Mouse (Mus musculus) kidney, adult 11 months (tissue): ENCODE data around the gene Lrrc61.

Source experiments
- DNase-seq: peaks from one replicate; pipeline ENCODE4 v3.0.0; 2022

Gene Lrrc61

GRCm38 (mm10) chr6:48594043-48594738 lies 39.6 kb downstream of the Lrrc61 start:
- peak; percentile 73 for DNase-seq

GRCm38 (mm10) chr6:48595278-48595677 lies 40.7 kb downstream of the Lrrc61 start:
- DNase-seq: peak; percentile 43

- no peak for DNase-seq
Observed at GRCm38 (mm10) chr6:48596545-48597232, 42.1 kb downstream of the Lrrc61 start.

DNA sequence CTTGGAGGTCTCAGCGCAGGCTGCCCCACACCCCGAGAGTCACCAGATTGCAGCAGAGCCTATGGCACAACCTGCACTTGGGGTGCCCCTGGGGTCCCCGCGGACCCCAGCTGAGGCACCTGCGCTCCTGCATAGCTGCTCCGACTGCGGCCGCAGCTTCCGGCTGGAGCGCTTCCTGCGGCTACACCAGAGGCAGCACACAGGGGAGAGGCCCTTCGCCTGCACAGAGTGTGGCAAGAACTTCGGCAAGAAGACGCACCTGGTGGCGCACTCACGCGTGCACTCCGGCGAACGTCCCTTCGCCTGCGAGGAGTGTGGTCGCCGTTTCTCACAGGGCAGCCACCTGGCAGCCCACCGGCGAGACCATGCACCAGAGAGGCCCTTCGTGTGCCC lies 42.6 kb downstream of the Lrrc61 start:
- no peak for DNase-seq

GRCm38 (mm10) chr6:48600594-48600993 lies 46.0 kb downstream of the Lrrc61 start:
- no peak for DNase-seq

DNA sequence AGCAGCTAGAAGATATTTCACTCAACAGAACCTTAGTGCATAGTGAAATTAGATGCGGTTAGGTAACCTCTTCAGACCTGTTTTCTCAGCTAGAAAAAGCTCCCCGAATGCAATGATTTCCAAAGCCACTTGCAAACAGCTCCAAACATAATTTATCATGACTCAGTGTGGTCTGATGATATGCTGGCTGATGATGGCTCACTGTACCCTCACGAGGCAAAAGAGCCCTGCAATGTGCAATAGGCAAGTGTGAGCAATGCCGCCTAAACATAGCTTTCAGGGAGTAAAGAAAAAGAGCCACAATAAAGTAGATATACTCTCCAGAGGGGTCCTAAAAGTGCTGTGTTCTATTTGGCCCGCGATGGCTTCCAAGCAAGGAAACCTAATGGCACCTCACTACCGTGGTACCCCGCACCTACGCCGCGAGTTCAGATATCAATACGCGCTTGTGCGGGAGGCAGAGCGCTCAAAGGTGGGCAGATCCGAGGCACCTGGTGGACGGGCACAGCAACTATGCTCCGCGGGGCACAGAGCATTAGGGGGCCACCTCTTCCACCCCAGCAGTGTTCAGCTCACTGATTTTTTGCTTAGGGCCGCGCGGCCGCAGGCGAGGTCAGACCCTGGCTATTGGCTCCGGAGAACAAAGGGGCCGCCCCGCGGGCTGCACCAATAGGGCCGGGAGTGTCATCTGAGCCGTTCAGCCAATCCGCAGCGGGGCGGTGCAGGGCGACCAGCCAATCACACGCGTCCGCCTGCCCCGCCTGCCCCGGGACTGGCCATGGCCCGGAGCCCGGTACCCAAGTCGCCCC lies 46.9 kb downstream of the Lrrc61 start, which contains the start of gene Zfp775:
Gene Zfp775 (plus strand): TSS at position 793 of the 809 bp plus-strand sequence.
- DNase-seq: peak; percentile 99

DNA sequence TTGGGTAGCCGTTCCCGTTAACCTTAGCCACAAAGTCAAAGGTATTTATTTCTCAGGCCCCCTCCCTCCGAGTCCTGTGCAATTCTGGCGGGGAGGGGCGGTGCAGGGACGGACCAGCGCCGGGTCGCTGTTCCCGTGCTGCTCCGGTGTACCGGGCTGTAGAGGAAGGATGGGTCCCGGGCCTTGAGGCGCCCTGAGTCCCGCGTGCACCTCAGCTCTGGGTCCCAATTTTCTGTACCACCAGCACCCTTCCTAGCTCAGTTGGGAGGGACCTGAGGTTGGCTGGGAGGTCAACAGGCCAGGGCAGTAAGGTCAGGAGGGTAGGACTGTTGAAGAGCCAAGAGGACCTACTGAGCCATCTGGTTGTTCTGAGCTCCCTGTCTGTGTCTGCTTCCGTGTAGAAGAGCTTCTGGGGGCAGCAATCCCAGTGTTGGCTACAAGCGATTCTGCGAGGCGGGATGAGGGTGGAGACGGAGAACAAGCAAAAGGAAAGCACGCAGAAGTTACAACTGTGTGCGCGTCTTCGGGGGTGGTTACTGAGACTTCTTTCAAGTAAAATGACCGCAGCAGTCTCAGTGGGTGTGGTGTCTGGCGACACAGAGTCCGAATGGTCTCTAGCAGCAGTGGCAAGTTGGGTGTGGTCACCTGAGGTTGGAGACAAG lies 47.6 kb downstream of the Lrrc61 start:
- DNase-seq: peak; percentile 60

- no peak for DNase-seq
Observed at GRCm38 (mm10) chr6:48608124-48608523, 53.5 kb downstream of the Lrrc61 start.

GRCm38 (mm10) chr6:48609512-48609911 lies 54.9 kb downstream of the Lrrc61 start:
- DNase-seq: no peak

DNA sequence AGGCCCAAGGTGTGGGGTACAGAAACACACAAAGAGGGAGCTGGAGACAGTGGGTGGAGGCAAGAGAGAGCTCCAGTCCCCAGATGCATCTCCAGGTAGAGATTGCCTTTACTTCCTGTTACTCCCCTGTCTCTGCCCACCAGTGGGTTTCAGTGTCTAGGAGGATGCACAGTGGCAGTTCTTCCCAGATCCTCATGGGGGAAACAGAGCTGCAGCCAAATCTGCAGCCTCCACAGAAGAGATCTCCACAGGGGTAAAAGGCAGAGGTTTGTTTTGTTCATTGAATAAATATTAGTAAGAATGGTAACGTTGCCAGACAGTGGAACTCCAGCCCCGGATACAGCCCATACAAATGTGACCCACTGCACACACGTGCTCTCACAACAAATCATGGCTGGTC lies 56.1 kb downstream of the Lrrc61 start:
- no peak for DNase-seq

DNA sequence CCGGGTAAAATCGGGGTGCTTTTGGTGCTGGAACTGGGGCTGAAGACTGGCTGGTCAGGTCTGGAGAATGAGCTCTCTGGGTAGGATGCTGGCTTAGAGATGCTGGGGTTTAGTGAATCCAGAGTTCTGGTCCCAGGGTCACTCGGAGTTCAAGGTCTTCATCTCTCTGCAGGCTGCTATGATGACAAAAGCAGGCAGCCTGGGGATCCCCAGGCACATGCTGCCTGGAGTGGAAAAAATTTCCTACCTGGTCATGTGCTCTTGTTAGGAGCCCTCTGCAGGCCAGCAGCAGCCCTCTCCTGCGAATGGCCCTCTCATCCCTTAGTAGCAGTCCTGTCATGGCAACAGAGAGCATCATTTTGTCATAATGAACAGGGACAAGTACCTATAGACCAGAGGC lies 58.9 kb downstream of the Lrrc61 start:
- no peak for DNase-seq

DNA sequence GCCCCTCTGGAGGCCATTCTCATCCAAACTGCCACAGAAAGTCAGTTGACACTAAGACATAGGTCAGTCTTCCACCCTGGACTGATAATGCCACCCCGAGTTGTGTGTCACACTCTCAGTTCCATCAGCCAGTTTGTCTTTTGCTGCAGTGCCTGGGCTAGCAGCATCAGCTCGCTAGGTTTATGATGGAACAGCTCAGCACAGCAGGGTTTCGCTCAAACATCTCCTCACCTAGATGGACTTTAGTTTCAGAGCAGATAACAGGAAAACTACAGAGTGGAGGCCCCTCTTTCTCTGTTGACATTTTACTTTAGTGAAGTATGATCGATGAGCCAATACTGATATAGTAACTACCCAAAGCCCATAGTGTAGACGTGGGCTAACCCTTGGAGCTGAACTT lies 60.2 kb downstream of the Lrrc61 start:
- DNase-seq: no peak

- no peak for DNase-seq
Observed at GRCm38 (mm10) chr6:48620031-48620430, 65.4 kb downstream of the Lrrc61 start.
